Mouse (Mus musculus): ENCODE results near the gene 4931428F04Rik. TPM values are rescaled to one million over a fixed set of nuclear protein-coding genes. Genes with fewer than 3 reads are reported as not detected.

Gene 4931428F04Rik
- polyA plus RNA-seq (2015; fragmentation: Nextera tagmentation; extraction: Ambion mirVana) = 10.6 and 12.6 TPM in 2 replicates

DNA sequence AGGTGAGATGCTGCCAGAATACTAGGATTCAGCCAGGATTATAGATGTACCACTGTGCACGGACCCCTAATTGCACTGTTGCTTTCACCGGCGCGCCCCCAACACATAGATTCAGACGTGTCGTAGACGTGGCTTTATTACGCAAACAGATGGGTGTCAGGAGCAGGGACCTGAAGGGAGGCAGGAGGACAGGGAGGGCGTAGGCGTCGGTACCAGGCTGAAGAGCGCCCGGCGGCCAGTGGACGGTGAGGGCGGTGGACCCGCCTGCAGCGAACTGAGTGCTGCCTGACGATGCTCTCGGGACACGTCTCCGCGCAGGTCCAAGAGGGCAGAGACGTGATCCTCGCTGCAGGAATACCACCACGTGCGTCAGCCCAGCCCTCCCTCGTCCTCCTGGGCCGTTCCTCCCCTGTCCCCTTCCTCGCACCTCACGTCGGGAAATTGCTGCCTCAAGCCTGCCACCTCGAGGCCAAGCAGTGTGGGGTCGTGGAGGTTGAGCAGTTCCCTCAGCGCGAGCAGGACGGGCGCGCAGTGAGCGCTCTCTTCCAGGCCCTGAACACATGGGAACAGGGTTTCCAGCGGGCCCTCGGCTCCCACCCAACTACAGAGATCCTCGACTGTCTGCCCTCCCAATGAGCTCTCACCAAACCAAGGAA, at the start of gene 4931428F04Rik:
4931428F04Rik (minus strand) TSS at position 60 of the 656 bp plus-strand sequence.
- peak; percentile 15 for ATAC-seq (replicated peaks; ENCODE audit: low FRiP score)
- Histone ChIP-seq H3K9me3 (replicated peaks) (no peaks in the 10 kb centered on the region), H3K27ac (peak within 1 kb of the TSS; percentile 85), H3K27me3 (peaks cover 11% of the 10 kb centered on the region), H3K4me1 (peaks cover 32% of the 10 kb centered on the region), H3K9ac (peak within 1 kb of the TSS; percentile 47), H3K4me3 (replicated peaks) (peak within 1 kb of the TSS; percentile 59), H3K4me2 (peak within 1 kb of the TSS; percentile 87), H3K36me3 (no peaks in the 10 kb centered on the region)
- WGBS = 2% methylated on average over 43 of the region's 43 CpGs

DNA sequence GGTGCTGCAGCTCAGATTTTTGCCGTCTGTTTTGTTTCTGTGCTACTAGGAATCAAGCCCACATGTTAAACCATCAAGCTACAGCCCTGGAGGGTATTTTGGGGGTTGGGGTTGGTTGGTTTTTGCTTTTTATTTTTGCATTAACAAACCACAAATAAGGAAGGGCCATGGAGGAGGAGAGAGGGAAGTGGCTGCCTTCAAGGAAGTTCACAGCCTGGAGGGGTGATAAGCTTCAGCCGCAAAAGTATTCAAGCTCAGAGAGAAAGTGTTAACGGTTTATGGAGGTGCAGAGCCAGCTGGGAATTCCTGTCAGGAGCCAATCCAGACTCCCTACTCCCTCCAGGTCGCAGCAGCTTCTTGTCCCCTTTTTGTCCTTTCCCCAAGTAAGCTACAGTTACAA, 49.3 kb upstream of the 4931428F04Rik start:
- WGBS = 34% methylated on average over 4 of the region's 4 CpGs
- no peak for ATAC-seq (replicated peaks; ENCODE audit: low FRiP score)
- Histone ChIP-seq H3K9ac (no peak overlapping the region), H3K4me1 (peaks cover 36% of the 10 kb centered on the region), H3K27me3 (no peaks in the 10 kb centered on the region), H3K4me3 (replicated peaks) (no peak overlapping the region), H3K36me3 (peaks cover 44% of the 10 kb centered on the region), H3K4me2 (no peak overlapping the region), H3K9me3 (replicated peaks) (no peaks in the 10 kb centered on the region), H3K27ac (no peak overlapping the region)

DNA sequence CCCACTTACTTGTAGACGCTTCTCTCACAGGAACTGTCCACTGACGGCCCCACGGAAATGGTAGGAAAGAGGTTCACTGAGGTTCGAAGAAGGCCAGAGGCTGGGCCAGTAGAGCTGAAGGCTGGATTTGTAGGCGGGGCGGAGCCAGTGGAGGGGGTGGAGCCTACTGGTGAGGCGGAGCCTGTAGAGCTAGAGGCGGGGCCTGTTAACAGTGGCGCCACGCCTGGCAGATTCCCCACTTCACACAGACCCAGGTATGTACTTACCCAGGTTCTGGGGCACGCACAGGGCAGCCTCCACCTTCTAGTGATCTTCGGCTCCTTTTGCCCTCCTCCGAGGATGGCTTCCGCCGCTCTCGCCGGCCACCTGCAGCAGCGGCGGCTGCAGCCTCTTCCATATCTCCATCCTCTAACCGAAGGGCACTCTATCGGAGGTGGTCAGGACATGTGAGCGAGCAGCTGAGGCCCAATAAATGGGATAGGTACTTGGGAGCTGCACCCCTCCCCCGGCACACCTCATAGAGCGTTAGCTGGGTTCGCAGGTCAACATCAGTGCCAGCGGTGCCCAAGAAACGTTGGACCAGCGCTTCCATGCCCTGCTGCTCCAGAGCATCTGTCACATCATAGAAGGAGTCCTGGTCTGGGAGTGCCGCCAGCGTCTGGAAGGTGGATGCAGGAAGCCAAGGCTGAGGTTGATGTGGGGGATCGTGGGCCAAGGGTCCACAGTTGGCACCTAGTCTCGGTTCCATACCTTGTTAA, 46.9 kb upstream of the 4931428F04Rik start:
- Histone ChIP-seq H3K4me2 (no peak overlapping the region), H3K4me1 (peaks cover 23% of the 10 kb centered on the region), H3K36me3 (peaks cover 68% of the 10 kb centered on the region), H3K27me3 (no peaks in the 10 kb centered on the region), H3K9me3 (replicated peaks) (no peaks in the 10 kb centered on the region), H3K4me3 (replicated peaks) (no peak overlapping the region), H3K9ac (no peak overlapping the region), H3K27ac (no peak overlapping the region)
- ATAC-seq (replicated peaks; ENCODE audit: low FRiP score) = no peak; the same call in 1 of the 2 replicates
- WGBS = 61% methylated on average over 32 of the region's 32 CpGs

DNA sequence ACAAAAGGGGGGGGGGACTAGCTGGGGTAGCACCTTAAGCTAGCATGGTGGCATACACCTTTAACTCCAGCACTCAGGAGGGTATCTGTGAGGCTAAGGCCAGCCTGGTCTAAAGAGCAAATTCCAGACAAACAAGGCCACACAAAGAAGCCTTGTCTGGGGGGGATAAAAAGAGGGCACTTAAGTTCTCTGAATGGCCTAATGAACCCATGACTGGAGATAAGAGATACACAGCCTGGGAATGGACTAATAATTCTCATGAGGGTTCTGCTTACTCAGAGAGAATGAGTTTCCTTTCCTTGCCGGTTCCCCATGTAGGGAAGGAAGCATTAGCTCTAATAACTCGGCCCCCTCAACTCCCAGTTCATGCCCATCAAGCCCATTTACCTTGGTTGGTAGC, 42.9 kb upstream of the 4931428F04Rik start:
- no peaks in the 10 kb centered on the region for H3K27me3 ChIP-seq
- peaks cover 7% of the 10 kb centered on the region for H3K4me1 ChIP-seq
- H3K9me3 ChIP-seq (replicated peaks) = no peaks in the 10 kb centered on the region
- H3K27ac ChIP-seq = no peak overlapping the region
- peaks cover 98% of the 10 kb centered on the region for H3K36me3 ChIP-seq
- no peak overlapping the region for H3K4me3 ChIP-seq (replicated peaks)
- H3K4me2 ChIP-seq = no peak overlapping the region
- 73% methylated on average over 2 of the region's 2 CpGs for WGBS
- no peak for ATAC-seq (replicated peaks; ENCODE audit: low FRiP score)
- no peak overlapping the region for H3K9ac ChIP-seq

DNA sequence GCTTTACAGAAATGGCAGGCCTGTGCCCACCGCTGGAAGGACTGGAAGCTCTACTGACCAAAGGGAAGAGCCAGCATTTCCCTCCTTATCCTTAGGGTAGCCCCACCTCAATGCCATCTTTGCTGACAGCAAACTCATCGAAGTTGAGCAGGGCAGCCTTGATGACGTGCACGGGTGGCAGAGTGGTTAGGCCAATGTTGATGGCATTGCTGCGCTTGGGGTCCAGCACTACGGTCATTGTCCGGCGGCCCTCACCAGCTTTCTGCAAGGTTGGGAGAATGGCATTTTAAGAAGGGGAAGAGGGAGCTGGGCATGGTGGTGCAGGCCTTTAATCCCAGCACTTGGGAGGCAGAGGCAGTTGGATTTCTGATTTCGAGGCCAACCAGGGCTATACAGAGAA, 42.3 kb upstream of the 4931428F04Rik start:
- Histone ChIP-seq H3K27ac (no peak overlapping the region), H3K4me1 (peaks cover 13% of the 10 kb centered on the region), H3K36me3 (peaks cover 92% of the 10 kb centered on the region), H3K9me3 (replicated peaks) (no peaks in the 10 kb centered on the region), H3K4me2 (no peak overlapping the region), H3K9ac (no peak overlapping the region), H3K4me3 (replicated peaks) (no peak overlapping the region), H3K27me3 (no peaks in the 10 kb centered on the region)
- 92% methylated on average over 9 of the region's 9 CpGs for WGBS
- no peak for ATAC-seq (replicated peaks; ENCODE audit: low FRiP score)

DNA sequence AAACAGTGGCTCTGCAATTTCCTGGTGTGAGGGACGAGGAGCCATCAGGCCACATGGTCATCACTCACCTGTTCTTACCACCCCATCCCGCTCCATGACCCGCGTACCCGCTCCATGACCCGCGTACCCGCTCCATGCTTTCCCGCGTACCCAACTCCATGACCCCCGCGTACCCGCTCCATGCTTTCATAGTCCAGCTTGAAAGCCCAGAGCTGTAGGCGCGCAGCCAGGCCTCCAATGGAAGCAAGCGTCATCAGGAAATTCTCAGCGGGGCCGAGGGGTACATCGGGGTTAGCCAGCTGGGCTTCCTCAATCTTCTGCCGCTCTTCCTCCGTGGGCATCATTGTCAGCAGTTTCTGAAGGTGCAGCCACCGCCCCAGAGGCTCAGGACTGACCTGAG, 41.8 kb upstream of the 4931428F04Rik start:
- WGBS = 95% methylated on average over 22 of the region's 22 CpGs
- peaks cover 15% of the 10 kb centered on the region for H3K4me1 ChIP-seq
- no peaks in the 10 kb centered on the region for H3K9me3 ChIP-seq (replicated peaks)
- H3K36me3 ChIP-seq = peaks cover 87% of the 10 kb centered on the region
- no peak for ATAC-seq (replicated peaks; ENCODE audit: low FRiP score)
- H3K27ac ChIP-seq = no peak overlapping the region
- H3K4me3 ChIP-seq (replicated peaks) = no peak overlapping the region
- H3K27me3 ChIP-seq = no peaks in the 10 kb centered on the region
- no peak overlapping the region for H3K4me2 ChIP-seq
- H3K9ac ChIP-seq = no peak overlapping the region

DNA sequence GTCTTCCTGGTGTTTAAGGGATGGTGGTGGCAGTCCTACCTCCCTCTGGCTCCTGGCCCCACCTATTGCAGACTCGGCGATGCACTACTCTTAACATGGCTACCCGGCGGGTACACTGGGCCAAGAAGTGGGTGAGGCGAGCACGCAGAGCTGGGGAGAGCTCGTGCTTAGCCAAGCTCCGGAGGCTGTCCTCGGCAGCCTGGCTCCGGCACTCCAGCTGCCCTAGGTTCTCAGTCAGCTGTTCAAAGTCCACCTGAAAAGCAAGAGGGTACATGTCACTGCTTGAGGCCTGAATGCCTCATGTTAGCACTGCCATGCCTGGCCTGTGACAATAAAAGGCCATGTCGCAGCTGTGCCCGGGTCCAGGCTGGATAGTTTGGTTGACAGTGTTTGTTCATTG, 40.7 kb upstream of the 4931428F04Rik start:
- H3K27ac ChIP-seq = no peak overlapping the region
- no peak overlapping the region for H3K9ac ChIP-seq
- peaks cover 18% of the 10 kb centered on the region for H3K4me1 ChIP-seq
- no peaks in the 10 kb centered on the region for H3K27me3 ChIP-seq
- H3K9me3 ChIP-seq (replicated peaks) = no peaks in the 10 kb centered on the region
- H3K4me3 ChIP-seq (replicated peaks) = no peak overlapping the region
- no peak overlapping the region for H3K4me2 ChIP-seq
- WGBS = 94% methylated on average over 12 of the region's 12 CpGs
- ATAC-seq (replicated peaks; ENCODE audit: low FRiP score) = no peak
- H3K36me3 ChIP-seq = peaks cover 76% of the 10 kb centered on the region

DNA sequence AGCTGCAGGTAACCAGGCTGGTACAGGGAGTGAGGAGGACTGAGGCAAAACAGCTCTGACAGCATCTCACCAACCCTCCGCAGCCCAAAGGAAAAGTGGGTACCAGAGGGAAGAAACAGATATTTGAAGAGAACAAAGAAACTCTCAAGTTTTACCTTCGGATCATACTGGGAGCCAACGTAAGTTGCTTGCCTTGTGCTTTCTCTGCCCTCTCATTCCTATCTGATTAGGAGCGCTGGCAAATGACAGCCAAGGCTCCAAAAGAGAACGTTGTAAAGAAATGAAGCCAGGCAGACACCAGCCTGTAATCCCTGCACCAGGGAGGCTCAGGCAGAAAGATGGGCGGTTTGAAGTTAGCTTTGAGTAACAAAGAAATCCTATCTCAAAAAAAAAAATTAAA, 37.3 kb upstream of the 4931428F04Rik start:
- no peak for ATAC-seq (replicated peaks; ENCODE audit: low FRiP score)
- peak overlapping the region; percentile 87 for H3K4me3 ChIP-seq (replicated peaks)
- peaks cover 27% of the 10 kb centered on the region for H3K4me1 ChIP-seq
- peaks cover 52% of the 10 kb centered on the region for H3K36me3 ChIP-seq
- peak overlapping the region; percentile 76 for H3K9ac ChIP-seq
- no peaks in the 10 kb centered on the region for H3K9me3 ChIP-seq (replicated peaks)
- H3K27me3 ChIP-seq = no peaks in the 10 kb centered on the region
- peak overlapping the region; percentile 94; the same call in 1 of the 2 replicates for H3K27ac ChIP-seq
- H3K4me2 ChIP-seq = peak overlapping the region; percentile 85
- 43% methylated on average over 6 of the region's 6 CpGs for WGBS

DNA sequence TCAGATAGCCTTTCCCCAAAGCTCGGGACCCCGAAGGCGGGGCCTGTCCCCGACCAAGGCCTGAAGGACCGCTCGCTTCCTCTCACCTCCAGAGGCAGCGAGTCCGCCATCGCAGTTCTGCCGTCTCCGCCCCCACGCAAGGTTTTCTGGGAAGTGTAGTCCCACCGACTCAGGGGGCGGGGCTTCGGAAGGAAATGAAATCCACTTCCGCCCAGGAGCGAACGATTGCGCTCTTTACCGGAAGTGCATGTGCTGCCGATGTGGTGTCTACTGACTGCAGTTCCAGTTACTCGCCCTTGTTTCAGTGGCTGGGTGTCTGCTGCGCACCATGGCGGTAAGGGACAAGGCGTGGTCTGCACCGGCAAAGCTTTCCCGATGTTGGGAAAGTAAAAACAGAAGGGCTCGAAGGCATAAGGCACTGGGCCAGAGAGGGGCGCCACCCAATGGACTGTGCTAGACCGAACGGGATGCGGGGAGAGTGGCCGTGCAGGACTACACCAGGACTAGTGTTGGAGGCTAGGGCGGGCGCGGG, 36.5 kb upstream of the 4931428F04Rik start, which contains the start of the genes Lrrc29 and Tmem208:
Lrrc29 (minus strand) TSS at position 138 of the 532 bp plus-strand sequence.
Tmem208 (plus strand) TSS at position 214 of the 532 bp plus-strand sequence.
- ATAC-seq (replicated peaks; ENCODE audit: low FRiP score) = peak; percentile 91
- under 1% methylated on average over 36 of the region's 36 CpGs for WGBS
- peaks cover 45% of the 10 kb centered on the region for H3K36me3 ChIP-seq

DNA sequence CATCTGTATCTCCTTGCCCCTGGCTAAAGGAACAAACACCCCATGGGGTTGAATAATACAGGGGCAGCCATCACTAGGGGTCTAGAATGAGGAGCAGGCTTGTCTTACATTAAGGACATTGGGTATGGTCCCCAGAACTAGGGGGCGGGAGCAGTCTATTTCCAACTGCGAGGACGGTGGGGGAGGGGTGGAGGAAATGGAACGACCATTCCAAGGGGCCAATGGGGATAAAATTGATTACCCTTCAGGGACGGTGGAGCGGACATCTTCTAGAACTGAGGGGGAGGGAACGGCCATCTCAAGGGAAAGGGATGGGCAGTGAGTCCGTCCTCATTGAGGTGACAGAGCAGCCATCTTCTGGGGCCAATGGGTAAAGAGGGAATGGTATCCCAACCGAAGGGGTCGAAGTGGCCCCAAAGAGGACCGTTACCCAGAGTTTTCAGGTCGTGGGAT, 36.0 kb upstream of the 4931428F04Rik start:
- no peaks in the 10 kb centered on the region for H3K27me3 ChIP-seq
- peak overlapping the region; percentile 74 for H3K27ac ChIP-seq
- H3K4me1 ChIP-seq = peaks cover 27% of the 10 kb centered on the region
- H3K9ac ChIP-seq = peak overlapping the region; percentile 76
- H3K4me2 ChIP-seq = peak overlapping the region; percentile 85
- H3K9me3 ChIP-seq (replicated peaks) = no peaks in the 10 kb centered on the region
- peaks cover 39% of the 10 kb centered on the region for H3K36me3 ChIP-seq
- WGBS = under 1% methylated on average over 12 of the region's 12 CpGs
- peak overlapping the region; percentile 87 for H3K4me3 ChIP-seq (replicated peaks)
- peak; percentile 34; the same call in 1 of the 2 replicates for ATAC-seq (replicated peaks; ENCODE audit: low FRiP score)

More for the DNA sequence above, 36.5 kb upstream of the 4931428F04Rik start, which contains the start of the genes Lrrc29 and Tmem208:
- Histone ChIP-seq H3K9me3 (replicated peaks) (no peaks in the 10 kb centered on the region), H3K27me3 (no peaks in the 10 kb centered on the region), H3K9ac (peak within 1 kb of the TSS; percentile 76), H3K4me2 (peak within 1 kb of the TSS; percentile 85), H3K4me1 (peaks cover 27% of the 10 kb centered on the region), H3K27ac (peak within 1 kb of the TSS; percentile 94), H3K4me3 (replicated peaks) (peak within 1 kb of the TSS; percentile 87)

DNA sequence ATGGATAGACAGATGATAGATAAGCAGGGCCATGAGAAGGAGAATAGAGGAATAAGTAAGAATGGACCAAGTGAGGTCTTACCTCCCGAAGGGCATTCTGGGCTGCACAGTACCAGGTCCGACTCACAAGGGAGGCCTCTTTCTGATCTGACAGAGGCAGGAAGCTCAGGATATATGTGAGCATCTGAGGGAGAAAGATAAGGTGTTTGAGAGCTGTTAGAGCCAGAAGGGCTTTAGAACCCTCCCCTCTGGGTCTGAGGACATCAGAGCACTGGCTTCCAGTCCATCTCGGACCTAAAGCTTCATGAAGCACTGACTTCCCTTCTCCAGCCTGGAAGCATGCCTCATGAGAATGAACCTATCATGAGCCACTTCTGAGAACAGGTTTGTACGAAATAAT, 33.5 kb upstream of the 4931428F04Rik start:
- H3K9me3 ChIP-seq (replicated peaks) = no peaks in the 10 kb centered on the region
- 85% methylated on average over 4 of the region's 4 CpGs for WGBS
- H3K4me3 ChIP-seq (replicated peaks) = no peak overlapping the region
- no peak overlapping the region for H3K9ac ChIP-seq
- H3K4me2 ChIP-seq = no peak overlapping the region
- H3K27me3 ChIP-seq = no peaks in the 10 kb centered on the region
- peaks cover 26% of the 10 kb centered on the region for H3K4me1 ChIP-seq
- no peak for ATAC-seq (replicated peaks; ENCODE audit: low FRiP score)
- H3K36me3 ChIP-seq = peaks cover 35% of the 10 kb centered on the region
- no peak overlapping the region for H3K27ac ChIP-seq

Measured in kidney, embryonic 15.5 days (tissue).